Mouse (Mus musculus): ENCODE data around the gene Gper1. TPM values are rescaled to one million over a fixed set of nuclear protein-coding genes. Genes with fewer than 3 reads are reported as not detected.

The Gper1 gene
- total and polyA plus RNA-seq, 2 experiments from 2014 or later: 6.8 to 9.1 TPM

DNA sequence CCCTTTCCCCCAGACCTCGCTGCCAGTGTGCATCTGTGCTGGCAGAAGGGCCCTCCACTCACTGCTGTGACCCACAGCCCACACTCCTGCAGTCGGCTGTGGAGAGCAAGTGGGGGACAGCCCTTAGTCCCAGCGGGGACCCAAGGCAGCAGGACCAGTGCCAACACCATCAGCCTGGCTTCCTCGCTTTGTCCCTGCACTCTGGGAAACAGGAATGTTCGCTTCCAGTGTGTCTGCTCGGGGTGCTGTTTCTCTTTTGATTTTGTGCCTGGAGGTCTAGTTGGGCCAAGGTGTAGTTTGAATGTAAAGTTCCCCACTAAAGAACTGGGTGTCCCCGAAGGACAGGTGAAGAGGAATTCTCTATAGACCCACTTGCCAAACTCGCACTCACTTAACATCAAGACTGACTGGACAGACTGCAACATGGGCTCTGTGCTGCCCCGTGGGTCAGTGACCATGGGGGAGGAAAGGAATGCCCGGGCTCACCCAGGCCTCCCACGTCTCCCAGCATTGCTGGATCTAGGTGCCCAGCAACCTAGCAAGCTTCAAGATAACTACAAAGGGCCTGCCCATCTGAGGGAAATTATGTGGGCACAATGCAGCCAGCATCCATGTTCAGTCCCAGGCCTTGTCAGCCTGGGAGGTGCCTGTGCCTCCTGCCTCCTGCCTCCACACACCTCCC is 31.5 kb upstream of the Gper1 start:
- H3K9me3 ChIP-seq (ENCODE audit: low read length): no peaks in the 10 kb centered on the region
- ATAC-seq (no peak), DNase-seq (no peak)
- TF ChIP-seq CTCF (IDR thresholded peaks at IDR 0.05; ENCODE audit: low read depth): no peak
- H3K27ac ChIP-seq (ENCODE audit: low read depth, low read length): no peak overlapping the region
- WGBS: 70% methylated on average over 11 of the region's 11 CpGs
- no peak overlapping the region for H3K9ac ChIP-seq
- H3K4me1 ChIP-seq (ENCODE audit: insufficient read depth): 0 out of 2 replicates have a peak, but pooled peaks cover 4% of the 10 kb centered on the region
- H3K4me3 ChIP-seq (ENCODE audit: low read depth, low read length): no peak overlapping the region
- H3K4me2 ChIP-seq (ENCODE audit: low read depth): no peak overlapping the region
- H3K36me3 ChIP-seq (ENCODE audit: insufficient read depth): no peaks in the 10 kb centered on the region
- no peaks in the 10 kb centered on the region for H3K27me3 ChIP-seq (ENCODE audit: insufficient read depth, low read length)

DNA sequence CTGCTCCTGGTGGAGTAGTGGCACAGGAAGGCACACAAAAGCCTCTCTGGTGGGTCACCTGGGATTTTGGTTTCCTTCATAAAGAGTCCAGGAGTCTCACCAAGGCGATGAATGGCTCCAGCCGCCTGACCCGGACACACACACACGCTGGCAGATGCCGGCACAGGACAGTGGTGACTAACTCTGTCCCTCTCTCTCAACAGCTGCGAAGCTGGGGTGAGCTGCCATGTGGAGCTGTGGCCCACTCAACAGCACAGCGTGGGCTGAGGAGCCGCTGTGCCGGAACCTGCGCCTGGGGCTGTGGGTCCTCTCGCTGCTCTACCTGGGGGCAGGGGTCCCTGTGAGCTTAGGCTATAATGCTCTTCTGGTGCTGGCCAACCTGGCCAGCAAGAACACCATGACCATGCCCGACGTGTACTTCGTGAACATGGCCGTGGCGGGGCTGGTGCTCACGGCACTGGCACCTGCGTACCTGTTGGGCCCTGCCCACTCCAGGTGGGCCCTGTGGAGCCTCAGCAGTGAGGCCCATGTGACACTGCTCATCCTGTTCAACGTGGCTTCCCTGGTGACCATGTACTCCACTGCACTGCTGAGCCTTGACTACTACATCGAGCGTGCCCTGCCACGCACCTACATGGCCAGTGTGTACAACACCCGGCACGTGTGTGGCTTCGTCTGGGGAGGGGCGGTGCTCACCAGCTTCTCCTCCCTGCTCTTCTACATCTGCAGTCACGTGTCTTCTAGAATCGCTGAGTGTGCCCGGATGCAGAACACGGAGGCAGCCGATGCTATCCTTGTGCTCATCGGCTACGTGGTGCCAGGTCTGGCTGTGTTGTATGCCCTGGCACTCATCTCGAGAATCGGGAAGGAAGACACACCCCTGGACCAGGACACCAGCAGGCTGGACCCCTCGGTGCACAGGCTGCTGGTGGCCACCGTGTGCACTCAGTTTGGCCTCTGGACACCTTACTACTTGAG is 30.4 kb upstream of the Gper1 start:
- no peak overlapping the region for H3K9ac ChIP-seq
- WGBS: 92% methylated on average over 37 of the region's 37 CpGs
- TF ChIP-seq CTCF (IDR thresholded peaks at IDR 0.05; ENCODE audit: low read depth): no peak
- no peaks in the 10 kb centered on the region for H3K9me3 ChIP-seq (ENCODE audit: low read length)
- 0 out of 2 replicates have a peak, but pooled peaks cover 4% of the 10 kb centered on the region for H3K4me1 ChIP-seq (ENCODE audit: insufficient read depth)
- H3K4me2 ChIP-seq (ENCODE audit: low read depth): no peak overlapping the region
- no peaks in the 10 kb centered on the region for H3K36me3 ChIP-seq (ENCODE audit: insufficient read depth)
- ATAC-seq: no peak
- no peak overlapping the region for H3K4me3 ChIP-seq (ENCODE audit: low read depth, low read length)
- no peaks in the 10 kb centered on the region for H3K27me3 ChIP-seq (ENCODE audit: insufficient read depth, low read length)
- H3K27ac ChIP-seq (ENCODE audit: low read depth, low read length): no peak overlapping the region
- no peak for DNase-seq

DNA sequence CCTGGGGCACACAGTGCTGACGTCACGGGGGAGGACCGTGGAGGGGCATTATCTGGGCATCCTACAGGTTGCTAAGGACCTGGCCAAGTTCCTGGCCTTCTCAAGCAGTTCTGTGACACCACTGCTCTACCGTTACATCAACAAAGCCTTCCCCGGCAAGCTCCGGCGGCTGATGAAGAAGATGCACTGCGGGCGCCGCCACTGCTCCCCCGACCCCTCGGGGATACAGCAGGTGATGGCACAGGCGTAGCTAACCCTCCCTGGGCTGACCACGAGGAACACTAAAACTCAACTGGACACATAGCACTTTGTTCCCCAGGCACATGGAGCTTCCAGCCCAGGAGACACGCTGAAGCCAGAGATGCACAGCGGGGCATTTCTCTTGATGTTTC is 29.8 kb upstream of the Gper1 start:
- ATAC-seq (no peak), DNase-seq (no peak)
- Histone ChIP-seq H3K9me3 (ENCODE audit: low read length) (no peaks in the 10 kb centered on the region), H3K9ac (no peak overlapping the region), H3K27me3 (ENCODE audit: insufficient read depth, low read length) (no peaks in the 10 kb centered on the region), H3K36me3 (ENCODE audit: insufficient read depth) (no peaks in the 10 kb centered on the region), H3K27ac (ENCODE audit: low read depth, low read length) (no peak overlapping the region), H3K4me1 (ENCODE audit: insufficient read depth) (0 out of 2 replicates have a peak, but pooled peaks cover 4% of the 10 kb centered on the region), H3K4me3 (ENCODE audit: low read depth, low read length) (no peak overlapping the region), H3K4me2 (ENCODE audit: low read depth) (no peak overlapping the region)
- 86% methylated on average over 16 of the region's 16 CpGs for WGBS
- no peak for TF ChIP-seq CTCF (IDR thresholded peaks at IDR 0.05; ENCODE audit: low read depth)

DNA sequence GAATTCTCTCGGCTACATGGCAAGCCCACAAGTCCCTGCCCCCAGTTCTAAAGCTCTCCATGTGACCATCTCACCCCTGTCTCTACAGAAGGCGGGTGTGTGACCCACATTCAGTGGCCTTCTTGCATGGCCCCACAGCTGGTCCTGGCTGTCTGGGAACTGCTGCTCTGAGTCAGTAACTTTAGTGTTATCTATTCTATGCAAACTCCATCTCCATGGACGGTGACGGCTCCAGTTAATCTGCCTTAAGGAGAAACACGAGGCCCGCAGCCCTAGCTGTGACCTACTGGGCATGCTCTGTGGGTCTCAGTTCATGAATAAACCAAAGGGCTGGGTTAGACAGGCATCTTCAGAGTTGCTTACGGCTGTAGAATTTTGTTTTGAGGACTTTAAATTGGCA is 28.6 kb upstream of the Gper1 start:
- Histone ChIP-seq H3K4me1 (ENCODE audit: insufficient read depth) (no peaks in the 10 kb centered on the region), H3K9me3 (ENCODE audit: low read length) (no peaks in the 10 kb centered on the region), H3K4me3 (ENCODE audit: low read depth, low read length) (no peak overlapping the region), H3K9ac (no peak overlapping the region), H3K27me3 (ENCODE audit: insufficient read depth, low read length) (no peaks in the 10 kb centered on the region), H3K4me2 (ENCODE audit: low read depth) (no peak overlapping the region), H3K27ac (ENCODE audit: low read depth, low read length) (no peak overlapping the region), H3K36me3 (ENCODE audit: insufficient read depth) (no peaks in the 10 kb centered on the region)
- no peak for TF ChIP-seq CTCF (IDR thresholded peaks at IDR 0.05; ENCODE audit: low read depth)
- ATAC-seq: no peak
- no peak for DNase-seq
- WGBS: 68% methylated on average over 7 of the region's 7 CpGs

DNA sequence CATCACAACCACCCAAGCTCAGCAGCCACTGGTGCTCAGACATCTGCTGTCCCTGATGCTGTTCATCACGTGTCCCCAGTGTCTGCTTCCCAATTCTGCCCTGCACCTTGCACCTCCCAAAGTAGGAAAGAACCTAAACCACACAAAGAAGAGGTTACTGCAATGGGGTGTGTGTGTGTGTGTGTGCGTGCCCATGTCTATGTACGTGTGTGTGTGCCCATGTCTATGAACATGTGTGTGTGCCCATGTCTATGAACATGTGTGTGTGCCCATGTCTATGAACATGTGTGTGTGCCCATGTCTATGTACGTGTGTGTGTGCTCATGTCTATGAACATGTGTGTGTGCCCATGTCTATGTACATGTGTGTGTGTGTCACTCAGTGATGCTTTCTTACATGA is 27.4 kb upstream of the Gper1 start:
- Histone ChIP-seq H3K9me3 (ENCODE audit: low read length) (no peaks in the 10 kb centered on the region), H3K27me3 (ENCODE audit: insufficient read depth, low read length) (no peaks in the 10 kb centered on the region), H3K4me2 (ENCODE audit: low read depth) (no peak overlapping the region), H3K9ac (no peak overlapping the region), H3K4me1 (ENCODE audit: insufficient read depth) (no peaks in the 10 kb centered on the region), H3K27ac (ENCODE audit: low read depth, low read length) (no peak overlapping the region), H3K36me3 (ENCODE audit: insufficient read depth) (no peaks in the 10 kb centered on the region), H3K4me3 (ENCODE audit: low read depth, low read length) (no peak overlapping the region)
- 92% methylated on average over 4 of the region's 4 CpGs for WGBS
- ATAC-seq: no peak
- DNase-seq: no peak
- TF ChIP-seq CTCF (IDR thresholded peaks at IDR 0.05; ENCODE audit: low read depth): no peak

DNA sequence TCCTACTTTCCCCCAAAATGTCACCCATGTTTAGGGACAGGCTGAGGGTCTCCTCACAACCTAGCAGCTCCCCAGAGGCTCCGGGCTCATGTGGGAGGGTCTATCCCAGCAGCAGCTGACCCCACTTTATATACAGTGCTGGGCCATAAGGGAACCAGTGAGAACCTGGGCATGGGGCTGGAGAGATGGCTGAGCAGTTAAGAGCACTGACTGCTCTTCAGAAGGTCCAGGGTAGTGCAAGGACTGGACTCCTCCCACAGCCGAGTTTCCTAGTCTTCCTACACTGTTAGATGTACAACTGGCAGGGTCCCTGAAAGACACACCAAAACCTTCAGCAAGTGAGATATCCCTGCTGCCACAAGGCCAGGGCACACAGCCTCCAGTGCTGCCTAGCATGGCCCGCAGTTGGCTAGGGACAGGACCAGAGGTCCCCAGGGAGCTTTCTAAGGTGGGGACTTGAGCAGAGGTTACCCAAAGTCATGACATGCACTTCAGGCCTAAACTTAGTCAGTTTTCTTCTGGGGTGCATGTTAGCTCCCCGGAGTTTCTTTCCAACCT is 25.5 kb upstream of the Gper1 start:
- WGBS: 93% methylated on average over 4 of the region's 4 CpGs
- DNase-seq (no peak), ATAC-seq (no peak)
- Histone ChIP-seq H3K9me3 (ENCODE audit: low read length) (no peaks in the 10 kb centered on the region), H3K9ac (no peak overlapping the region), H3K36me3 (ENCODE audit: insufficient read depth) (no peaks in the 10 kb centered on the region), H3K27ac (ENCODE audit: low read depth, low read length) (no peak overlapping the region), H3K27me3 (ENCODE audit: insufficient read depth, low read length) (no peaks in the 10 kb centered on the region), H3K4me2 (ENCODE audit: low read depth) (no peak overlapping the region), H3K4me1 (ENCODE audit: insufficient read depth) (no peaks in the 10 kb centered on the region), H3K4me3 (ENCODE audit: low read depth, low read length) (no peak overlapping the region)
- TF ChIP-seq CTCF (IDR thresholded peaks at IDR 0.05; ENCODE audit: low read depth): no peak

Measured in forebrain, postnatal 0 days (tissue).